ENCODE assay signal across 11 mouse cellular contexts in the genomic region with DNA sequence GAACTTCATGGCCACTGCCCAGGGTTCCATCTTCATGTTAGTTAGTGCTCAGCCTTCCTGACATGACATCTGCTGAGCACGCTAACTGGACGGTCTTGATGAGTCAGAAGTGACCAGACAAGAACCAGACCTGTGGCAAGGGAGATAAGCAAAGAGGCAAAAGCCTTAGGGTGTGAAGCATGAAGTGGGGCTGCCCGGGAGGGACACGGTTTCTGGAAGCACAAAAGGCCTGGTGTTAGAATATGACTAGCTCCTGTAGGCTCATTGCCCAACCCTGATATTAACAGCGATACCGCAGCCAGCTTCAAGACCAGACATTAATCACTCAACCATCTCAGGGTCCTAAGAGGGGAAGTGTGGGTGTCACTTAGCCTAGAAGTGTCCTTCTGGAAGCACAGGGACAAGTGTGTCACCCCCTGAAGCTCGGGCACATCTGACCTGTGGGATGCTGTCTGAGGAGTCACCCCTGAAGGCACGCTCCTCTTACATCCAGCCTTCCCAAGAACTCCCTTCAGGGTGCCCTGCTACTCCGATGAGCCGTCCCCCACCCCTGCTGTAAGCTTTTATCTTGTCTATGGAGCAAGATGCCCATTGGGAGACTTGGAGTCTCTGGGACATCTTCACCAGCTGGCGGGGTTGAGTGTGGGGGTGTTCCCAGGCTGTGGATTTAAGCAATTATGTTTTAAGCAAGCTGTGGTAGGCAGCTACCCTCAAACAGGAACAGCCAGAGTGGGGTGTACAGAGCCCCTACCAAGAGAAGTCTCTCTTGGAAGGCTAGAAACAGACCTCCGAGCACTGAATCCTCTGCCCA. TPM values are rescaled to one million over a fixed set of nuclear protein-coding genes. Genes with fewer than 3 reads are reported as not detected.
DNase-seq lines count a peak whose midpoint lies in the region; ATAC-seq and TF ChIP-seq lines count a peak whose summit lies in the region.
"Had no signal": no experiment of that assay in that cellular context is flagged by ENCODE, and none has a peak within 500 bp of the region (broad histone marks: within the 10 kb centered on the region; RNA-seq: fewer than 3 reads in every experiment).

No protein-coding gene starts in this region.

- DNase-seq in heart, postnatal 14 days, result no peak
- DNase-seq in 3134 (ENCODE audit: extremely low read depth, insufficient read length, low spot score) (peak; percentile 48), MN1 (ENCODE audit: low spot score) (peak; percentile 91)
- DNase-seq in frontal cortex, postnatal 36 days (ENCODE audit: low spot score in 2 of 2), result no peak
- no peak for DNase-seq in cerebellum, adult 2 months
- no peak for DNase-seq in gastrocnemius, postnatal 25 days
- DNase-seq: midbrain, embryonic 14.5 days had no signal

- H3K27me3 ChIP-seq in heart, embryonic 13.5 days (replicated peaks), result 0 out of 2 replicates have a peak, but pooled peaks cover 12% of the 10 kb centered on the region
- no peaks in the 10 kb centered on the region for H3K27me3 ChIP-seq in liver, embryonic 12.5 days (replicated peaks)
- H3K27me3 ChIP-seq in cerebellum, adult 2 months (ENCODE audit: control insufficient read depth, insufficient read depth, low read length), result no peaks in the 10 kb centered on the region

- no peak for TF ChIP-seq POLR2A in cerebellum, adult 2 months (IDR thresholded peaks at IDR 0.05; ENCODE audit: borderline replicate concordance, insufficient read depth, low read length)

- H3K9me3 ChIP-seq in heart, embryonic 13.5 days, result no peaks in the 10 kb centered on the region
- H3K9me3 ChIP-seq in liver, embryonic 12.5 days (replicated peaks), result no peaks in the 10 kb centered on the region
- H3K9me3 ChIP-seq: limb, embryonic 13.5 days had no signal

- H3K36me3 ChIP-seq in heart, embryonic 13.5 days, result no peaks in the 10 kb centered on the region
- H3K36me3 ChIP-seq in liver, embryonic 12.5 days, result no peaks in the 10 kb centered on the region
- H3K36me3 ChIP-seq: limb, embryonic 13.5 days had no signal

- peak overlapping the region; percentile 59 for H3K9ac ChIP-seq in heart, embryonic 13.5 days
- peak overlapping the region; percentile 69 for H3K9ac ChIP-seq in liver, embryonic 12.5 days
- H3K9ac ChIP-seq: limb, embryonic 13.5 days had no signal

- peaks cover 87% of the 10 kb centered on the region for H3K4me1 ChIP-seq in heart, embryonic 13.5 days
- peaks cover 99% of the 10 kb centered on the region for H3K4me1 ChIP-seq in liver, embryonic 12.5 days
- H3K4me1 ChIP-seq in cerebellum, adult 2 months (ENCODE audit: control insufficient read depth, insufficient read depth, low read length), result peaks cover 9% of the 10 kb centered on the region; the same call in 1 of the 2 replicates

- ATAC-seq in heart, embryonic 13.5 days (ENCODE audit: extremely low read depth, insufficient number of reproducible peaks, low FRiP score, low TSS enrichment), result peak; percentile 55
- ATAC-seq in liver, embryonic 12.5 days, result peak; percentile 79
- ATAC-seq: hindbrain, embryonic 16.5 days had no signal

- no peak for TF ChIP-seq CTCF in cerebellum, adult 2 months (IDR thresholded peaks at IDR 0.05; ENCODE audit: borderline replicate concordance, insufficient read depth, low read depth, low read length)

- H3K4me2 ChIP-seq in heart, embryonic 13.5 days, result peak overlapping the region; percentile 32
- H3K4me2 ChIP-seq in liver, embryonic 12.5 days, result peak overlapping the region; percentile 56
- H3K4me2 ChIP-seq: limb, embryonic 13.5 days had no signal

- H3K4me3 ChIP-seq in heart, embryonic 13.5 days, result no peak overlapping the region
- H3K4me3 ChIP-seq in liver, embryonic 12.5 days, result no peak overlapping the region
- no peak overlapping the region for H3K4me3 ChIP-seq in cerebellum, adult 2 months (replicated peaks; ENCODE audit: insufficient read depth, low read depth, low read length)
- H3K4me3 ChIP-seq: limb, embryonic 13.5 days had no signal

- WGBS in heart, embryonic 13.5 days, result 46% methylated on average over 12 of the region's 12 CpGs
- 34% methylated on average over 12 of the region's 12 CpGs for WGBS in liver, embryonic 12.5 days (ENCODE audit: insufficient replicate concordance)
- WGBS in cerebellum, adult 2 months, result 84% methylated on average over 12 of the region's 12 CpGs

- peak overlapping the region; percentile 70 for H3K27ac ChIP-seq in heart, embryonic 13.5 days (replicated peaks)
- H3K27ac ChIP-seq in liver, embryonic 12.5 days, result peak overlapping the region; percentile 93
- H3K27ac ChIP-seq in cerebellum, adult 2 months (ENCODE audit: insufficient read depth, low read length), result no peak overlapping the region
- H3K27ac ChIP-seq: limb, embryonic 13.5 days had no signal

- intact Hi-C loops in heart, postnatal 14 days (cut with DNase I), result no loop called here

RNA-seq across cellular contexts. Expression of a gene that starts 34.6 kb away (rescaled TPM):
- 5.6 and 6.2 TPM in 2 replicates for polyA plus RNA-seq in heart, embryonic 13.5 days (2015; fragmentation: Nextera tagmentation; extraction: Ambion mirVana)
- total RNA-seq in heart, postnatal 14 days (2021), result 10 to 100 TPM; 30.3 to 33.3 TPM
- polyA plus RNA-seq in liver, embryonic 12.5 days (2016; fragmentation: Nextera tagmentation; extraction: Ambion mirVana), result 19.5 and 20.0 TPM in 2 replicates
- polyA plus RNA-seq in cerebellum, adult 2 months (2012; rRNA removed), result 14.2 and 15.9 TPM in 2 replicates
- 10 to 100 TPM; 10.1 to 14.9 TPM for total RNA-seq in gastrocnemius, postnatal 25 days (2021)

Comparison
In these comparisons a context has a peak if more than half of its experiments do, and no peak if none do; other contexts are left out.
1. DNase-seq: peak in 3134 (single experiment) and MN1 (single experiment); none in heart, postnatal 14 days (0 of 2), frontal cortex, postnatal 36 days (0 of 2), cerebellum, adult 2 months (0 of 2) and gastrocnemius, postnatal 25 days (single experiment).